Mouse (Mus musculus) stomach, embryonic 16.5 days (tissue): ENCODE data around the gene Gne. TPM values are rescaled to one million over a fixed set of nuclear protein-coding genes. Genes with fewer than 3 reads are reported as not detected.

ENCODE experiments used
- ATAC-seq: fragments of 200-750 bp; cut with Nextera tagmentation; 2 replicates; pipeline ENCODE4 v1.8.0; 2017; ENCODE audit warnings: moderate number of reproducible peaks, moderate TSS enrichment; ENCODE audit not compliant: insufficient read depth, low FRiP score
- H3K27ac ChIP-seq: fragments of 300-500 bp; sonication (generic); 2 replicates; pipeline ENCODE4 v1.5.1; 2014; ENCODE audit warnings: low read length
- H3K27me3 ChIP-seq: fragments of 300-500 bp; sonication (generic); 2 replicates; pipeline ENCODE4 v1.6.1; 2014; ENCODE audit warnings: low read length, control low read depth, mixed read lengths; ENCODE audit not compliant: control insufficient read depth, insufficient read depth
- H3K36me3 ChIP-seq: fragments of 300-500 bp; sonication (generic); 2 replicates; pipeline ENCODE4 v1.6.1; 2014; ENCODE audit warnings: low read length; ENCODE audit not compliant: control insufficient read depth, insufficient read depth
- H3K4me1 ChIP-seq: fragments of 300-500 bp; sonication (generic); 2 replicates; pipeline ENCODE4 v1.6.1; 2014; ENCODE audit warnings: low read length, control low read depth, mixed read lengths; ENCODE audit not compliant: control insufficient read depth, insufficient read depth
- H3K4me2 ChIP-seq: fragments of 300-500 bp; sonication (generic); 2 replicates; pipeline ENCODE4 v1.6.1; 2014; ENCODE audit warnings: low read depth, low read length, mixed read lengths
- H3K4me3 ChIP-seq: fragments of 300-500 bp; sonication (generic); replicated peaks from 2 replicates; pipeline ENCODE4 v1.5.1; 2014; ENCODE audit warnings: mild to moderate bottlenecking, low read length
- H3K9ac ChIP-seq: fragments of 300-500 bp; sonication (generic); 2 replicates; pipeline ENCODE4 v1.6.1; 2014; ENCODE audit warnings: low read length
- H3K9me3 ChIP-seq: fragments of 300-500 bp; sonication (generic); replicated peaks from 2 replicates; pipeline ENCODE4 v1.6.1; 2016; ENCODE audit warnings: low read length, control low read depth; ENCODE audit not compliant: control insufficient read depth
- WGBS: fragments of 180-500 bp; shearing (Covaris S2); extraction: QIAGEN DNeasy Blood & Tissue Kit; methylation state at CpG from one replicate; pipeline ENCODE4 v1.1.7; 2014; 5-methylcytosine and 5-hydroxymethylcytosine counted together
- polyA plus RNA-seq: library from polyadenylated mRNA; unstranded; fragments of >200 nt; fragmentation: Nextera tagmentation; extraction: Ambion mirVana; gene quantifications from 2 replicates; pipeline ENCODE4 v1.2.1, GENCODE M21; 2015

Gne gene
- polyA plus RNA-seq: 30.0 and 33.1 TPM in 2 replicates

GRCm38 (mm10) chr4:44083945-44084344 is at the start of gene Gne:
Gne (minus strand) TSS chr4:44084177.
- Histone ChIP-seq H3K4me2 (peak within 1 kb of the TSS; percentile 33), H3K4me3 (no peak within 1 kb of the TSS), H3K9ac (no peak within 1 kb of the TSS; the same call in 1 of the 2 replicates), H3K4me1 (no peaks in the 10 kb centered on the region), H3K27me3 (no peaks in the 10 kb centered on the region), H3K27ac (no peak within 1 kb of the TSS), H3K9me3 (no peaks in the 10 kb centered on the region), H3K36me3 (no peaks in the 10 kb centered on the region)
- WGBS: 5% methylated on average over 11 of the region's 11 CpGs
- ATAC-seq: no peak

GRCm38 (mm10) chr4:44126805-44127204 is 42.8 kb upstream of the Gne start:
- Histone ChIP-seq H3K9me3 (no peaks in the 10 kb centered on the region), H3K27ac (no peak overlapping the region), H3K36me3 (peaks cover 9% of the 10 kb centered on the region; the same call in 1 of the 2 replicates), H3K9ac (no peak overlapping the region), H3K27me3 (no peaks in the 10 kb centered on the region), H3K4me1 (no peaks in the 10 kb centered on the region), H3K4me2 (no peak overlapping the region), H3K4me3 (no peak overlapping the region)
- WGBS: 90% methylated on average over 12 of the region's 12 CpGs
- ATAC-seq: no peak

- no peak for ATAC-seq
- Histone ChIP-seq H3K9me3 (no peaks in the 10 kb centered on the region), H3K4me2 (no peak overlapping the region), H3K4me3 (no peak overlapping the region), H3K27ac (no peak overlapping the region), H3K4me1 (no peaks in the 10 kb centered on the region), H3K9ac (no peak overlapping the region), H3K36me3 (no peaks in the 10 kb centered on the region), H3K27me3 (no peaks in the 10 kb centered on the region)
- WGBS: 50% methylated on average over 9 of the region's 9 CpGs
These were observed 35.6 kb upstream of the Gne start for GRCm38 (mm10) chr4:44119410-44120201.

GRCm38 (mm10) chr4:44115046-44115445 is 31.1 kb upstream of the Gne start:
- Histone ChIP-seq H3K27ac (no peak overlapping the region), H3K4me1 (peaks cover 7% of the 10 kb centered on the region), H3K4me3 (no peak overlapping the region), H3K27me3 (no peaks in the 10 kb centered on the region), H3K36me3 (no peaks in the 10 kb centered on the region), H3K9ac (no peak overlapping the region), H3K4me2 (no peak overlapping the region), H3K9me3 (no peaks in the 10 kb centered on the region)
- ATAC-seq: no peak
- WGBS: 84% methylated on average over 13 of the region's 13 CpGs

- no peaks in the 10 kb centered on the region for H3K9me3 ChIP-seq
- H3K4me3 ChIP-seq: no peak overlapping the region
- 20% methylated on average over 16 of the region's 16 CpGs for WGBS
- no peaks in the 10 kb centered on the region for H3K36me3 ChIP-seq
- peaks cover 7% of the 10 kb centered on the region for H3K4me1 ChIP-seq
- peak overlapping the region; percentile 4; the same call in 1 of the 2 replicates for H3K9ac ChIP-seq
- ATAC-seq: peak; percentile 42; the same call in 1 of the 2 replicates
- peak overlapping the region; percentile 13; the same call in 1 of the 2 replicates for H3K4me2 ChIP-seq
- H3K27ac ChIP-seq: peak overlapping the region; percentile 43
- H3K27me3 ChIP-seq: no peaks in the 10 kb centered on the region
These were observed 29.6 kb upstream of the Gne start for GRCm38 (mm10) chr4:44113393-44114138.

GRCm38 (mm10) chr4:44112741-44113140 is 28.8 kb upstream of the Gne start:
- peak; percentile 56; the same call in 1 of the 2 replicates for ATAC-seq

GRCm38 (mm10) chr4:44110771-44111170 is 26.8 kb upstream of the Gne start:
- Histone ChIP-seq H3K9me3 (no peaks in the 10 kb centered on the region), H3K4me1 (peaks cover 26% of the 10 kb centered on the region), H3K27ac (no peak overlapping the region), H3K9ac (no peak overlapping the region), H3K4me2 (no peak overlapping the region), H3K4me3 (no peak overlapping the region), H3K36me3 (no peaks in the 10 kb centered on the region), H3K27me3 (no peaks in the 10 kb centered on the region)
- ATAC-seq: no peak
- 79% methylated on average over 7 of the region's 7 CpGs for whole genome bisulfite sequencing

More at GRCm38 (mm10) chr4:44112741-44113140, 28.8 kb upstream of the Gne start:
- H3K27me3 ChIP-seq: no peaks in the 10 kb centered on the region
- no peak overlapping the region for H3K4me2 ChIP-seq
- WGBS: 17% methylated on average over 4 of the region's 4 CpGs
- no peak overlapping the region for H3K9ac ChIP-seq
- peaks cover 9% of the 10 kb centered on the region for H3K4me1 ChIP-seq
- no peaks in the 10 kb centered on the region for H3K9me3 ChIP-seq
- H3K27ac ChIP-seq: peak overlapping the region; percentile 71
- no peak overlapping the region for H3K4me3 ChIP-seq
- no peaks in the 10 kb centered on the region for H3K36me3 ChIP-seq

GRCm38 (mm10) chr4:44108297-44108696 is 24.3 kb upstream of the Gne start:
- no peaks in the 10 kb centered on the region for H3K9me3 ChIP-seq
- H3K27ac ChIP-seq: no peak overlapping the region
- no peak overlapping the region for H3K4me2 ChIP-seq
- H3K9ac ChIP-seq: no peak overlapping the region
- H3K27me3 ChIP-seq: no peaks in the 10 kb centered on the region
- 89% methylated on average over 6 of the region's 6 CpGs for WGBS
- no peak for ATAC-seq
- H3K4me3 ChIP-seq: no peak overlapping the region
- no peaks in the 10 kb centered on the region for H3K36me3 ChIP-seq
- peaks cover 39% of the 10 kb centered on the region for H3K4me1 ChIP-seq

GRCm38 (mm10) chr4:44107339-44107738 is 23.4 kb upstream of the Gne start:
- H3K4me3 ChIP-seq: no peak overlapping the region
- peak overlapping the region; percentile 40; the same call in 1 of the 2 replicates for H3K27ac ChIP-seq
- 23% methylated on average over 6 of the region's 6 CpGs for WGBS
- no peaks in the 10 kb centered on the region for H3K36me3 ChIP-seq
- H3K9ac ChIP-seq: no peak overlapping the region
- peak overlapping the region; percentile 42 for H3K4me2 ChIP-seq
- H3K27me3 ChIP-seq: no peaks in the 10 kb centered on the region
- ATAC-seq: peak; percentile 49; the same call in 1 of the 2 replicates
- H3K4me1 ChIP-seq: peaks cover 36% of the 10 kb centered on the region
- H3K9me3 ChIP-seq: no peaks in the 10 kb centered on the region
